Mouse (Mus musculus) ES-E14 (cell line): ENCODE data around the gene Siglece.

Source experiments
- CHD2 ChIP-seq: IDR thresholded peaks from 2 replicates; pipeline ENCODE4 v1.6.1; 2014; ENCODE audit warnings: mild to moderate bottlenecking, low read depth, low read length, inconsistent platforms
- HCFC1 ChIP-seq: IDR thresholded peaks from 2 replicates; pipeline ENCODE4 v1.6.1; 2012; ENCODE audit warnings: low read length, inconsistent platforms, borderline replicate concordance; ENCODE audit not compliant: insufficient read depth
- MAFK ChIP-seq: IDR thresholded peaks from 2 replicates; pipeline ENCODE4 v1.6.1; 2014; ENCODE audit warnings: mild to moderate bottlenecking, low read depth, low read length, inconsistent platforms; ENCODE audit not compliant: insufficient read depth
- ZC3H11A ChIP-seq: IDR thresholded peaks from 2 replicates; pipeline ENCODE4 v1.6.1; 2012; ENCODE audit warnings: low read depth, mild to moderate bottlenecking, inconsistent platforms, low read length, borderline replicate concordance
- ZNF384 ChIP-seq: IDR thresholded peaks from 2 replicates; pipeline ENCODE4 v1.6.1; 2012; ENCODE audit warnings: low read depth, low read length, inconsistent platforms

DNA sequence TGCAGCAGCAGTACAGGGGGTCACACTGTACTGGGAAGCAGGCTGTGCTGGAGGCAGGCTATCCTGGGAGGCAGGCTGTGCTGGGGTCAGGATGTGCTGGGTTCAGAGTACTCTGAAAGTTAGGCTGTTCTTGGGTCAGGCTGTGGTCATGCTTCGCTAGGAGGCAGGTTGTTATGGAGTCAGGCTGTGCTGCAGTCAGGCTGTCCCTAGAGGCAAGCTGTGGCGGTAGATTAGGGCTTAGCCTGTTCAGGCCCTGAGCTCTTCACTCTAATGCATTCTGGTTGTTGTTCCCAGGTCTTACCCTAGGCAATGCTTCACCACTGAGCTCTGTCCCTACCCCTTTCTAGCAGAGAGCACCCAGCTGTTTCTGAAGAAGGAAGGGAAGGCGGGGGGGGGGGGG is 34.9 kb downstream of the Siglece start:
- TF ChIP-seq MAFK (no peak), ZC3H11A (no peak), HCFC1 (no peak), ZNF384 (no peak), CHD2 (no peak)
